Mouse (Mus musculus): ENCODE results near the gene Pop5.

Pop5 gene

GRCm38 (mm10) chr5:115215273-115216185 lies 20.1 kb upstream of the Pop5 start:
- DNase-seq (ENCODE audit: low spot score) = no peak

- DNase-seq (ENCODE audit: low spot score) = no peak
Measured at GRCm38 (mm10) chr5:115217998-115218397, 17.6 kb upstream of the Pop5 start.

- no peak for DNase-seq (ENCODE audit: low spot score)
Measured at GRCm38 (mm10) chr5:115220931-115221640, 14.6 kb upstream of the Pop5 start.

GRCm38 (mm10) chr5:115222485-115222884 lies 13.2 kb upstream of the Pop5 start:
- no peak for DNase-seq (ENCODE audit: low spot score)

DNA sequence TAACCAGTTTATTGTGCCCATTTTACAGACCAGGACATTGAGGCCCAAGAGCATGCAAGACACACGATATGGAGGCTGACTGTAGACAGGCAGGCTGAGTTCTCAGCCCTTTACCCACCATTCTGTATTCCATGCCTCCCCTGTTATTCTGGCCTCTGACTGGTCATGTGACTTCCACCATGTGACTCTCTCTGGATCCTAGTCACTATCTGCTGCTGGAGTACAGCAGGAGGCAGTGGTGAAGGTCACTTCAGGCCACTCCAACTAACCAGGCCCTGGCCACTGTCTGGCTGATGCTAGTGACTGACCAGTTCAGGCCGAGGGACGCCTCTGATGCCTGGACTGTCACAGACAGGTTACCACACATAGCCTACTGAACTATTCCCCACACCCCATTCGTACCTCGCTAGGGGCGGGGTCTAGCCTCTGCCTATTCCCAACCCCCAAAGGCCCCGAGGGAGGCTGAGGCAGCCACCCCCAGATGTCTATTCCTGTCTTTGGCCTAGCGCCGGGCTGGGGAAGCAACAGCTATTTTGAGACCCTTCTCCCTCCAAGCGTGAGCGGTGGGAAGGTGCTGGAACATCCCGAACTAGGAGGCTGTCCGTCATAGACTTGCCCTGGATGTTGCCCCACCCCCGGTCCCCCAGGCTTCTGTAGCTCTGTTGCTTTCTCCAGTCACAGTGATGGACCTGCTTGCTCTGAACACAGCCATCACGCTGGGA lies 4.6 kb upstream of the Pop5 start:
- no peak for DNase-seq (ENCODE audit: low spot score)

DNA sequence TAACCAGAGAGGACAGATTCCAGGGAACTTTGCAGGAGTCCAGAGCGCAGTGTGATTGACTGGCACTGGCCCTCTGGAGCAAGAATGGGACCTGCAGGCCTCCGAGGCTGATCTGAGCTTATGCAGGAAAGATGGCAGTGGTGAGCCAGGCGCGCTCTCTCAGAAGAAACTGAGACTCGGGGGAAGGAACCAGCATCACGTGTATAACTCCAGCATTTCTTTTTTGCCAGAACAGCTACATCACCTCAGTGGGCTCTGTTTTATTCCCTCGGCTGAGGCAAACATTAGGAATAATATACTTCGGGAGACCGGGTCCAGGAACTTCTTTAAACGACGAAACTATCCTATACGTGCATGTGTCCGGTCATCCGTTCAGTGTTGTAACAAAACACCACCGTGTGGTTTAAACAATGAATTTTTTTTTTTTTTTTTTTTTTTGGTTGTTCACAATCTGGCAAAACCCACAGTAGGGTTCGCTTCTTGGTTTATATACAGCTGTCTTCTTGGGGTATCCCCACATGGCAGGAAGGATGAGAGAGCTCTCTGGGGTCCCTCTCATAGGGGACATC lies 4.0 kb upstream of the Pop5 start:
- DNase-seq (ENCODE audit: low spot score) = no peak

DNA sequence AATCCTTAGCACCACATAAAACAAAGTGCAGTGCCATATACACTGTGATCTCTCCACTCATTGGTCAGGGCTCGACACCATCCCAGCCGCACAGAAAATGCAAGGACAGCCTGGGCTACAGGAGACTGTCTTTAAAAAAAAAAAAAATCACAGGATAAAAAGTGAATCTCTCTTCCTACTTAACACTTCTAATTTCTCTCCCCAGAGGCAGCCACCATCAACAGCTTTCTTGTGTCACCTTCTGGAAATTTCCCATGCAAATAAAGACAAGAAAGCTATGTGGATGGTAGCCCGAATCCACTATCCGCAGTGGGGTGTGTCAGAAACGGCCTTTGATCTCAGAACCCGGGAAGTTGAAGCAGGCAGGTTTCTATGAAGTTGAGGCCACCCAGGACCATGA lies 3.1 kb upstream of the Pop5 start:
- no peak for DNase-seq (ENCODE audit: low spot score)

DNA sequence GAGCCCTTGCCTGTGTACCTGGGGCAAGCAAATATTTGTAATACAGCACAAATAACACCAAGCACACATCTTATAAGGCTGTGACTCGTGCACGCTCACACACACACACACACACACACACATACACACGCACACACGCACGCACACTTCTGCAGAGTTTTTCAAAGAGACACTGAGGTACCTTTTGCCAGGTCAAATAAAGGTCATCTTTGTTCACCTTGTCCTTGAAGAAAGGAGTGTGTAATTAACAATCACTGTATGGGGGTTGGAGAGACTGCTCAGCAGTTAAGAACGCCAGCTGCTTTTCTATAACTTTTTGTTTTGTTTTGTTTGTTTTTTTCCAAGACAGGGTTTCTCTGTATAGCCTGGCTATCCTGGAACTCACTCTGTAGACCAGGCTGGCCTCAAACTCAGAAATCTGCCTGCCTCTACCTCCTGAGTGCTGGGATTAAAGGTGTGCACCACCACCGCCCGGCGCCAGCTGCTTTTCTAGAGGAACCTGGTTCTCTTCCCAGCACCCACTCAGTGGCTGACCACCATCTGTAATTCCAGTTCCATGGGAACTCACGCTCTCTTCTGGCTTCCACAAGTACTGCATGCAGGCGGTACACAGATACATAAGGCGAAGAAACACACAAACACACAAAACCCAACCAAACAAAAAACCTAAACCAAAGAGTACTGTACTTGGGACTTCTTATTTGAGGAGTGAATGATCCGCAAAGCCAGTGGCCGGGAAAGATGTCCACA lies 2.4 kb upstream of the Pop5 start:
- no peak for DNase-seq (ENCODE audit: low spot score)

DNA sequence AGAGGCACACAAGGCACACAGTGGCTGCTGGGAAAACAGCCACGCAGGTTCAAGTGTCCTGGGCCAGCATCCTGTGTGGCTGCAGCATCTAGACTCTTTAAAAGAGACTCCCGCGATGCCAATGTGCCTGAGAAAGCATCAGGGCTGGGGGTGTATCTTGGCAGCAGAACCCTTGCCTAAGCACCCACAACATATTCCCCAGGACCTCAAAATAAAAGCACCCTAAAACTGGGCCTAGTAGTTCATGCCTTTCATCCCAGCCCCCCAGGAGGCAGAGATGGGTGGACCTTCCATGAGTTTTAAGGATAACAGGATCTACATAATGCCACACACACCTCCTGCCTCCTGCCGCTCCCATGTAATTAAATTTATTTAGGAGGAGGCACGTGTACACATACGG lies 1.1 kb upstream of the Pop5 start:
- no peak for DNase-seq (ENCODE audit: low spot score)

GRCm38 (mm10) chr5:115235323-115235771 lies 289 bp upstream of the Pop5 start:
- DNase-seq (ENCODE audit: low spot score) = peak; percentile 25

- peak; percentile 87 for DNase-seq (ENCODE audit: low spot score)
Measured at GRCm38 (mm10) chr5:115237803-115238728, 2.4 kb downstream of the Pop5 start.

- DNase-seq (ENCODE audit: low spot score) = peak; percentile 14
Measured at GRCm38 (mm10) chr5:115238729-115239195, 3.1 kb downstream of the Pop5 start.

DNA sequence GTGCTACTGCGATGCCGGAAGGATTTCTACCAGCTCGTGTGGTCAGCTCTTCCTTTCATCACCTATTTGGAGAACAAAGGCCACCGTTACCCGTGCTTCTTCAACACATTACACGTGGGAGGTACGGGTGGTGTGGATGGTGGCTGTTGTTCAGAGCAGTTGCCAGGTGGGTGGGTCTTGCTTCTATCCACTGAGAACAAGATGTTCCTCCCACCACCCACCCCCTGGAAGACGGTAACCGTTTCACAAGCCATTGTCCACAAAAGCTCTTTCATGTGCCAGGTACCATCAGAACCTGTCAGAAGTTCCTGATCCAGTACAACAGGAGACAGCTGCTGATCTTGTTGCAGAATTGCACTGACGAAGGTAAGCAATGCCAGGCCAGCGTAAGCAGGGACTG lies 4.6 kb downstream of the Pop5 start:
- no peak for DNase-seq (ENCODE audit: low spot score)

DNA sequence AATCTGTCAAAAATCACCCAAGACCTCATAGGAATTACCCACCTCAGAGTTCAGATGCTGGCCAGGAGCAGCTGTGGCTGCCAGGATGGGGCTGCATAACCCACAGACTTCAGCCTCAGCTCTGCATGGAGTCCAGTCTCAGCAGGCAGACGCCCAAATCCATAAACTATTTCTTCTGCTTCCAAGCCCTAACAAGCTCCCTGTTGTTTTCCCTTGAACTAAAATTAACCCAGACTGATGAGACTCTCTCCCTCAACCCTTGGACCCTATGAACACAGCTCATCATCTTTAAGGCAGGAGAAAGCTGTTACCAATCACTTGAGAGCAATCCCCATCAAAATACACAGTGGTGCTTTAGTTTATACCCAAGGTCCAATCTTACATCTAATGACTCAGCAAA lies 19.8 kb downstream of the Pop5 start:
- DNase-seq (ENCODE audit: low spot score) = no peak

GRCm38 (mm10) chr5:115256909-115257546 lies 21.4 kb downstream of the Pop5 start:
- DNase-seq (ENCODE audit: low spot score) = no peak

DNA sequence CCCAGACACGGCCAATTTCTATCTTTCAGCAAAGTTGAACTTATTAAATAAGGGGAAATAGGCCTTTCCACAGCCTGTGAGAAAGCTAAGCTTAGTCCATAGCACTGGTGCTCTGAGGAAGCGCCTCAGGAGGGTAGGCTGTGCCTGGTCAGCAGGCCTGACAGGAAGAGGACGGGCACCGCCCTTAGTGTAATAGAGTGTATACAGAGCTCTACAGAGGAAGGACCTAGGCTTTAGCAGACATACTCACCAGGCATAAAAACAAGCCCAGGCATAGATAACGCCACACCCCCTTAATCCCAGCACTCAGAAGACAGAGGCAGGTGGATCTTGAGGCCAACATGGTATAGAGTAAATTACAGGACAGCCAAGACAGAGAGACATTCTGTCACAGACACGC lies 24.7 kb downstream of the Pop5 start:
- DNase-seq (ENCODE audit: low spot score) = no peak

- no peak for DNase-seq (ENCODE audit: low spot score)
Measured at GRCm38 (mm10) chr5:115261141-115261540, 25.5 kb downstream of the Pop5 start.

GRCm38 (mm10) chr5:115261880-115262279 lies 26.2 kb downstream of the Pop5 start:
- no peak for DNase-seq (ENCODE audit: low spot score)

DNA sequence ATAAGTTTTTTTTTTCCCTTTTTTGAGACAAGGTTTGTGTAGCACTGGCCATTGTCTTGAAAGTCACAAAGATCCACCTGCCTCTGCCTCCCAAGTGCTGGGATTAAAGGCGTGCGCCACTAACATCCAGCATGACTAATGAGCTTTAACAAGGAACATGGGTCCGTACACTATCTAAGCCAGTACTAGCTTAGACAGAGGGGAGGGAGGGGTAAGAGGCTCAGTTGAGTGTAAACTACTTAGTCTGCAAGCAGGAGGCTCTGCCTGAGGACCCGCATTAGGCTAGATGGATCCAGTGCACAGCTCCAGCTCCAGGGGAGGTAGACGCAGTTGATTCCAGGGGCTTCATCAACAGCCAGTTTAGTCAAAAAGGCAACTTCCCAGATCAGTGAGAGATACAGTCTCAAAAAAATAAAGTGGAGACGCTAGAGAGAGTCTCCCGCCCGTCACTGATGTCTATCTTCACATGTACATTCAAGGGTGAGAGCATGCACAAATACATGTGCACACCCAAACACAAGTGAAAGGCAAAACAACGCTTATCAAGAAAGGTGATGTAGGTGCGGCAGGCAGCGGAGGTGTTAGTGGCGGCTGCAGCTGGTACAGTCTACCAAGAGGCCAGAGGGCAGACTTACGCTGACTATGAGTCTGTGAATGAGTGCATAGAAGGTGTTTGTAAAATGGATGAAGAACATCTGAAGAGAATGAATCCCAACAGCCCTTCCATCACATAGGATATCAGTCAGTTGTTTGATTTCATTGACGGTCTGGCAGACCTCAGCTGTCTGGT lies 27.1 kb downstream of the Pop5 start:
- DNase-seq (ENCODE audit: low spot score) = no peak

All from c-Kit-positive CD71-positive TER-119-positive erythroid progenitor cells, embryonic 14.5 days (primary cell).